Mouse (Mus musculus): ENCODE data around the gene Cxcl12. TPM values are rescaled to one million over a fixed set of nuclear protein-coding genes. Genes with fewer than 3 reads are reported as not detected.

The Cxcl12 gene
- 59.9 and 72.6 TPM in 2 replicates for polyA plus RNA-seq (2016; fragmentation: Nextera tagmentation; extraction: Ambion mirVana)

DNA sequence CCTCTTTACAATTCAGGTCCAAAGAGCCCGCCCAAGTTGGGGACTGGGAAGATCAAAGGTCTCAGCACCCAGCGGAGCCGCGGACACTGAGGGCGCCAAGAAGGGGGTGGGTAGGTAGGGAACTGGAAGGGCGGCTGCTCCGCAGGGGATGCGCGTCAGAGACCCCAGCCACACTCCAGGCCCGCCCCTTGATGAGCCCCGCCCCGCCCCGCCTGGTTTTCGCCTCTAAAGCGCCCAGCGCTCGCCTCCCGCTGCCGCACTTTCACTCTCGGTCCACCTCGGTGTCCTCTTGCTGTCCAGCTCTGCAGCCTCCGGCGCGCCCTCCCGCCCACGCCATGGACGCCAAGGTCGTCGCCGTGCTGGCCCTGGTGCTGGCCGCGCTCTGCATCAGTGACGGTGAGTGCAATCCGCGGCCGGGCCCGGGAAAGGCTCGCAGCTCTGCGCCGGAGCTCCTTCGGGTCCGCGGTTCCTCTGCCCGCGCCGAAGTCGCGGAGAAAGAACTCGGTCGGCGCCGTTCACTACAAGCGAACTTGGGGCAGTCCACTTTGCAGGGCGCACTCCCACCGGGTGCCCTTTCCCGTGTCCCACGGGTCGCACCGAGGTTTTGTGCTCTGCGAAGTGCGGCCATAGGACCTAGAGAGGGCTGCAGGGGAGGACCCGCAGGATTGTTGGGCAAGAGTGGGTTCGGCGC lies at the start of gene Cxcl12:
Gene Cxcl12, plus strand, starts transcription at position 215 of the 691 bp plus-strand sequence.
- WGBS = under 1% methylated on average over 64 of the region's 64 CpGs
- H3K27me3 ChIP-seq (ENCODE audit: low read depth, poor library complexity, severe bottlenecking) = peaks cover 81% of the 10 kb centered on the region

DNA sequence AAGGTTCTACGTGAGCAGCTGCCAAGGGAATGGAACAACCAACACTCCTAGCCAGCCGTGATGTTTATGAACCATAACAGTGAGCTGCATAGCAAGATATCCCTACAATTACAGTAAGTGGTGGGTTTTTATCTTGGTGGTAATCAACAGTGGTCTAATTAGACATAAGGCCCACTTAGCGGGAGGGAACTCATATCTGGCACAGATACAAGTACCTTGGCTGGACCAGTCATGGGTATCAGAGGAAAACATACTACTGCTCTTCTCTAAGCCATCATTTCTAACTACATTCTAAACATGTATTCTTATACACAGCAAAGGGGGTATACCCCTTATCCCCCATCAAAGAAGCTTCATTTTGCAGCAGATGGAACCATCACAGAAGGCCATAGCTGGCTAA lies 46.3 kb upstream of the Cxcl12 start:
- Histone ChIP-seq H3K27ac (replicated peaks) (no peak overlapping the region), H3K4me1 (no peaks in the 10 kb centered on the region), H3K27me3 (ENCODE audit: low read depth, poor library complexity, severe bottlenecking) (no peaks in the 10 kb centered on the region), H3K36me3 (no peaks in the 10 kb centered on the region), H3K4me3 (no peak overlapping the region), H3K9me3 (replicated peaks) (no peaks in the 10 kb centered on the region)
- 92% methylated on average over 3 of the region's 3 CpGs for WGBS
- no peak for DNase-seq (ENCODE audit: low spot score)

More for the DNA sequence above, at the start of gene Cxcl12:
- Histone ChIP-seq H3K36me3 (no peaks in the 10 kb centered on the region), H3K4me1 (peaks cover 48% of the 10 kb centered on the region), H3K27ac (replicated peaks) (peak within 1 kb of the TSS; percentile 78), H3K4me3 (peak within 1 kb of the TSS; percentile 70), H3K9me3 (replicated peaks) (no peaks in the 10 kb centered on the region)
- peak; percentile 78 for DNase-seq (ENCODE audit: low spot score)

DNA sequence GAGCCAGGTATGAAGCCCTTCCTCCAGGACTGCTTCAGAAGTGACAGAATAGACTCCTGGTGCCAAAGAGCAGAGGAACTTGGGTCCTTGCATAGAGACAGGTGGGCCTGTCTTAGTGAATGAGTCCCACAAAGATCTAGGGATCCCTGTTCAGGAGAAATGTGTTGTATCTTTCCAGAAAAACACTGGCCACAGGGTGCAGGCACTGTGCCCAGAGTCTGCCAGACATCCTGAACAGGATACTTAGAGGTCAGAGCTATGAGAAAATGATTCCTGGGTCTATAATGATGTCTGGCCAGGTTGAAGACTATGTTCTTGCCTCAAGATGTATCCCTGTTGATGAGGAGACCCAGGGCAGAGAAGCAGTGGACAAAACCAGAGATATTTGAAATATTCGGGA lies 42.0 kb upstream of the Cxcl12 start:
- DNase-seq (ENCODE audit: low spot score) = no peak
- 89% methylated on average over 1 of the region's 1 CpGs for WGBS
- H3K9me3 ChIP-seq (replicated peaks) = no peaks in the 10 kb centered on the region
- no peak overlapping the region for H3K4me3 ChIP-seq
- no peak overlapping the region for H3K27ac ChIP-seq (replicated peaks)
- H3K4me1 ChIP-seq = peaks cover 13% of the 10 kb centered on the region
- no peaks in the 10 kb centered on the region for H3K27me3 ChIP-seq (ENCODE audit: low read depth, poor library complexity, severe bottlenecking)
- H3K36me3 ChIP-seq = no peaks in the 10 kb centered on the region

DNA sequence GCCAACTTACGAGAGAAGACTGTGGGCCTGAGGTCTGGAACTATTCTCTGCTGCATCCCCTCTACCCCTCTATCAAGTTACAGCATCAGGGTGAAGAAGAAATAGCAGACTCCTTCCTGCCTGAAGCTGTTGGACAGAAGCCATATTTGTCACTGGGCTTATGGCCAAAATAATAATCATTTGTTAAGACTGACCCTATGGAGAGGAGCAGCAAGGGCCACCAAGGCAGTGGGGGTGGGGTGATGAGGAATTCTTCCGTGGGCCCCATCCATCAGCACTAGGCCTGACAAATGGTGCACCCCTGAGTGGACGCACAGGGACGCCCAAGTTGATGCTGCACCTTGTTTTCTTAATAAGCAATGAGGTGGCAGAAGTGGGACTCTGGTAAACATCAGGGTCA lies 38.9 kb upstream of the Cxcl12 start:
- no peak for DNase-seq (ENCODE audit: low spot score)
- Histone ChIP-seq H3K27me3 (ENCODE audit: low read depth, poor library complexity, severe bottlenecking) (no peaks in the 10 kb centered on the region), H3K4me1 (peaks cover 13% of the 10 kb centered on the region), H3K4me3 (no peak overlapping the region), H3K27ac (replicated peaks) (no peak overlapping the region), H3K36me3 (no peaks in the 10 kb centered on the region), H3K9me3 (replicated peaks) (no peaks in the 10 kb centered on the region)
- WGBS = 86% methylated on average over 4 of the region's 4 CpGs

DNA sequence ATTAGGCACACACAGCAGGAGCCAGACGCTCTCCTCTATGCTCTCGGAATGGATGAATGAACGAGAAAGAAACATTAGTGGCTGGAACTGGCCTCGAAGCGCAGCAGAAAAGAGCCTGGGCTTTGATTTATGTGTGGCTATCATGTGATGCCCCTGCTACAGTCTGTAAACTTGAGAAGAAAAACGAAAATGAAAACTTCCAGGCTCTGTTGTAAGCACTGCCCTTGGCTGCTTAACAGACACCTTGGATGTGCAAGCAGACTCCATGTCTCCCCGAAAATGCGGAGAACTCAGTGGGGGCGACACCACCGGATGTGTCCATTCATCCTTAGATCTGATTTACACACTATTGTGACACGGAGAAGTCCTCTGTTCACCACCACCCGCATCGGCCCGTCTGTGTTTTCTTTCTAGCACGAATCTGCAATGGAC lies 37.6 kb upstream of the Cxcl12 start:
- WGBS = 65% methylated on average over 15 of the region's 15 CpGs
- Histone ChIP-seq H3K36me3 (no peaks in the 10 kb centered on the region), H3K4me3 (no peak overlapping the region), H3K27me3 (ENCODE audit: low read depth, poor library complexity, severe bottlenecking) (no peaks in the 10 kb centered on the region), H3K4me1 (peaks cover 13% of the 10 kb centered on the region), H3K9me3 (replicated peaks) (no peaks in the 10 kb centered on the region), H3K27ac (replicated peaks) (no peak overlapping the region)
- DNase-seq (ENCODE audit: low spot score) = no peak

DNA sequence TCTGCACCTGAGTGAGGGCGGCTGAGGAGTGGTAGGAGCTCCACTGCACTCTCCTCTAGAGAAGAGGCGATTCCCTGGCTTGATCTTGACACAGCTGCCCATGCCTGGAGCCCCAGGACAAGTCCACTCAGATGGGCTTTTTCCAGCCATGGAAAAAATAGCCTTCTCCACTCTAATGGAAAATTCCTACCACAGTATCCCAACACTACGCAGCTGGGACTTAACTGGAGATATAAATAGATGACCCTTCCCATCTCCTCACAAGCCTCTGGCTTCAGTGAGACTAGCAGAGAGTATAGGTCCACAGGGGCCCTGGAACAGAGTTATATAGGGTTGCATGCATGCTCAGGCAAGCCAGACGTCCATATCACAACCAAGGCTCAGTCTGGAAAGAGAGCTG lies 33.8 kb upstream of the Cxcl12 start:
- WGBS = 84% methylated on average over 4 of the region's 4 CpGs
- H3K4me1 ChIP-seq = peaks cover 13% of the 10 kb centered on the region
- no peaks in the 10 kb centered on the region for H3K27me3 ChIP-seq (ENCODE audit: low read depth, poor library complexity, severe bottlenecking)
- H3K36me3 ChIP-seq = no peaks in the 10 kb centered on the region
- no peak overlapping the region for H3K4me3 ChIP-seq
- H3K27ac ChIP-seq (replicated peaks) = no peak overlapping the region
- no peaks in the 10 kb centered on the region for H3K9me3 ChIP-seq (replicated peaks)
- DNase-seq (ENCODE audit: low spot score) = no peak

DNA sequence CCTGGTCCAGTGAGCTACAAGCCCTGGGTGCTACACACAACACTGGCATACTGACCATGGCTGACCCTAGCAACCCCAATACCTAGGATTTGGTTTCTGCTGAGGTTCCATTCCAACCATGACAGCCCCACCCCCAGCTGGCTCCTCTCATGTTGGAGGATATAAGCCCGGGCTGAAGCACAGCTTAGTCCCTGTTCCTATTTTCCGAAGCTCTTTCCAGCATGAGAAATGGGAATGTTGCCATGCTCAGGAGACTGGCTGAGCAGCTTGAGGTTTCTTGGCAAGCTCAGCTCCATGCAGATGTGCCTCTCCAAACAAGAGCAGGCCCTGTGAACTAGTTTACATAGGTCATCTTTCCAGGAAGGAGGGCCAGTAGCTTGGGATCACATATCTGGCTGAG lies 30.6 kb upstream of the Cxcl12 start:
- DNase-seq (ENCODE audit: low spot score) = no peak
- WGBS = 93% methylated on average over 2 of the region's 2 CpGs

DNA sequence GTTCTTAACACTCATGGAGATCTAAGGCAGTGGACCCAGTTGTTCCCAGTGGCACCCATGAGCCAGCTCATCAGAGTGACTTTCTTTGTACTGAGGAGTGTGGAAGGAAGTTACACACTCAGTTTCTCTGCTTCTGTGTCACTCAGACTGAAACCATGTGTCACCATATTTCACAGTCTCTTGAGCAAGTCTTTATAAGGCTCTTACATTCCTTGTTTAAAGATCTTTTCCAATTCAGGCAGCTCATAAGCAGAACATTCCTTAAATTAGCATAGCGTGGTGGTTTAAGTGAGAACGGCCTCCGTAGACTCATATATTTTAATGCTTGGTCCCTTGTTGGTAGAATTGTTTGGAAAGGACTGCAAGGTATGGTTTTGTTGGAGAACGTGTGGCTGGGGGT lies 27.4 kb upstream of the Cxcl12 start:
- H3K4me3 ChIP-seq = no peak overlapping the region
- no peaks in the 10 kb centered on the region for H3K27me3 ChIP-seq (ENCODE audit: low read depth, poor library complexity, severe bottlenecking)
- no peaks in the 10 kb centered on the region for H3K36me3 ChIP-seq
- no peaks in the 10 kb centered on the region for H3K4me1 ChIP-seq
- H3K9me3 ChIP-seq (replicated peaks) = no peaks in the 10 kb centered on the region
- no peak overlapping the region for H3K27ac ChIP-seq (replicated peaks)
- DNase-seq (ENCODE audit: low spot score) = no peak
- 90% methylated on average over 4 of the region's 4 CpGs for WGBS

More for the DNA sequence above, 30.6 kb upstream of the Cxcl12 start:
- no peak overlapping the region for H3K27ac ChIP-seq (replicated peaks)
- no peaks in the 10 kb centered on the region for H3K27me3 ChIP-seq (ENCODE audit: low read depth, poor library complexity, severe bottlenecking)
- no peaks in the 10 kb centered on the region for H3K36me3 ChIP-seq
- no peaks in the 10 kb centered on the region for H3K4me1 ChIP-seq
- H3K9me3 ChIP-seq (replicated peaks) = no peaks in the 10 kb centered on the region
- no peak overlapping the region for H3K4me3 ChIP-seq

DNA sequence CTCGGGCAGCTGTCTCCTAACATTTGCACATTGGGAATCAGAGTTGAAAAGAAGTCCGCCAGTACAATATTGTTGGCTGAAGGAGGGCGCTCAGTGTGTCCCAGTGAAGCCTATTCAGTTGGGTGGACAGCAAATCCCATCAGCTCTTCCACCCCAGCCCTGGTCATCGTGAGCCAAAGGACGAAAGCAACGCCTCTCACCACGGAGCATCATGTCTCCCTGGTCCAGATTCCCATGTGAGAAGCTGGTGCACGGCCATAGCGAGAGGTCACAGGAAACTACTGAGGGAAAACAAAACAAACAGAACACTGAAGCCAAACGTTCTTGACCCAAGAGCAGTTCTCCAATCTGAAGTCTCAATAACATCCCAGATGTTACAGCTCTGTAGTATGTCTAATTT lies 21.4 kb upstream of the Cxcl12 start:
- H3K4me3 ChIP-seq = no peak overlapping the region
- H3K36me3 ChIP-seq = no peaks in the 10 kb centered on the region
- WGBS = 81% methylated on average over 10 of the region's 10 CpGs
- no peak for DNase-seq (ENCODE audit: low spot score)
- no peak overlapping the region for H3K27ac ChIP-seq (replicated peaks)
- H3K9me3 ChIP-seq (replicated peaks) = no peaks in the 10 kb centered on the region
- H3K4me1 ChIP-seq = peaks cover 16% of the 10 kb centered on the region
- no peaks in the 10 kb centered on the region; the same call in 1 of the 2 replicates for H3K27me3 ChIP-seq (ENCODE audit: low read depth, poor library complexity, severe bottlenecking)

DNA sequence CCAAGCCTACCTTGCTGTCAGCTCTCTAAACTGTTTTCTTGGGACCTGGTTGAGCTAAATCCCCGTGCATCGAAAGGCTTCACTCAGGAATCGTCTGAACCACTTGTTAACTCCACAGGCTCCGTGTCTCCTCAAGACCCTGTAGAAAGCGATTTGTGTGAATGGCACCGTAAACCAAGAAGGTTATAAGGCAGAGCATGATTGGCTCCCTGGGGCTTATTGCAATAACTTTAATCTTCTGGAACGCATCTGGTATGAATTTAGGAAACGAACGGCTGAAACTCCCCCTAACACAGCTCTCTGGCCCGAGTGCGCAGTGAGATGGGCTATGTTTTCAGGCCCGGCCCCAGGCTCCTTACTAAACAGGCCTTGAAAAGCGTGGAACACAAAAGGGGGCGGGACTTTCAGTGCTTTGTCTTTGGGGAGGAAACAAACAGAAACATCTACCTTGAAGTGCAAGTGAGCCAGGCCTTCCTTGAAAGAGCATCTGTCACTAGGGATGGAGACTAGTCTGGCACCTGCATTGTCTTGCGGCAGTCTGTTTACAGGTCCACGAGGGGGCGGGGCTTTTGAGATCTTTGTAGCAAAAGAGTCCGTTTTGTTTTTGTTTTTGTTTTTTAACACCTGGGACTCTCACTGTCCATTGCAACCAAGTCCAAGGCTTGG lies 16.7 kb upstream of the Cxcl12 start:
- no peaks in the 10 kb centered on the region for H3K9me3 ChIP-seq (replicated peaks)
- H3K27ac ChIP-seq (replicated peaks) = no peak overlapping the region
- H3K4me3 ChIP-seq = no peak overlapping the region
- H3K27me3 ChIP-seq (ENCODE audit: low read depth, poor library complexity, severe bottlenecking) = peaks cover 7% of the 10 kb centered on the region
- no peaks in the 10 kb centered on the region for H3K36me3 ChIP-seq
- DNase-seq (ENCODE audit: low spot score) = no peak
- WGBS = 21% methylated on average over 18 of the region's 18 CpGs
- H3K4me1 ChIP-seq = peaks cover 24% of the 10 kb centered on the region

DNA sequence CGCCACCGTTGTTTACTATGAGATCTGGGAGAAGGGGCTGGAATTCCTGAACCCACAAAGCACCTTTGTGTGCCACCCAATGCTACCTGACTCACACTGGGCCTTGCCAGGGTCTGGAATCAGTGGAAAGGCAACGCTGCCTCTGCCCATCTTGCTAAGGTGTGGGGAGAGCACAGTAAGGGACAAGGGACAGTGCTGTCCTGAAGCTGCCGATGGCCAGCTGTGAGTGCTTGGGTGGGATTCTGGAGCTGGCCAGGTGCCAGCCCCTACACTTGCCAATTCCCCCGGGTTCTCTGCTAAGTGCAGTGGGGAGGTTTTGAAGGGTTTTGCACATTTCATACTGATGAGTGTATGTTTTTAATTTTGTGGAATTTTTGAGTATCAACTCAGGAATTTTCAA lies 15.3 kb upstream of the Cxcl12 start:
- DNase-seq (ENCODE audit: low spot score) = no peak
- no peaks in the 10 kb centered on the region for H3K36me3 ChIP-seq
- H3K4me1 ChIP-seq = peaks cover 25% of the 10 kb centered on the region
- H3K27me3 ChIP-seq (ENCODE audit: low read depth, poor library complexity, severe bottlenecking) = peaks cover 7% of the 10 kb centered on the region
- H3K9me3 ChIP-seq (replicated peaks) = no peaks in the 10 kb centered on the region
- WGBS = 87% methylated on average over 5 of the region's 5 CpGs
- no peak overlapping the region for H3K27ac ChIP-seq (replicated peaks)
- H3K4me3 ChIP-seq = no peak overlapping the region

DNA sequence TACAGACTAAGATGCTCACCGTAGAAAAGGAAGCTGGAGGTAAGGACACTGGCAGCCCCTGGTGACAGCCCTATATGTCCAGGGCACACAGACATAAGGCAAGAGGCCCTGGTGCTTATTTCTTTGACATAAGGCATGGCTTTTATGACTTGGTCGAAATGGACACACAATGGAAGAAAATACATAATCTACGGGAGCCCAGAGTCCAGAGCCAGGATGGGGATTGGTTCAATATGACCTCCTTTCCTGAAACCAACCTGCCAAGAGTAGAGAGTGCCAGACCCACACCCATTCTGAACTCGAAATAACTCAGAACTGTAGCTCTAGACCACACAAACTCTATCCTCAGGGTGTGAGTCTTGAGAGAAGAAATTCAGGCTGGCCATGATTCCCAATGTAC lies 11.5 kb upstream of the Cxcl12 start:
- no peak for DNase-seq (ENCODE audit: low spot score)
- no peaks in the 10 kb centered on the region for H3K9me3 ChIP-seq (replicated peaks)
- H3K36me3 ChIP-seq = no peaks in the 10 kb centered on the region
- peaks cover 14% of the 10 kb centered on the region for H3K4me1 ChIP-seq
- H3K27me3 ChIP-seq (ENCODE audit: low read depth, poor library complexity, severe bottlenecking) = peaks cover 7% of the 10 kb centered on the region
- 70% methylated on average over 4 of the region's 4 CpGs for whole genome bisulfite sequencing
- no peak overlapping the region for H3K27ac ChIP-seq (replicated peaks)
- H3K4me3 ChIP-seq = no peak overlapping the region
